Mouse (Mus musculus): ENCODE measurements around the gene Ctf1. TPM values are rescaled to one million over a fixed set of nuclear protein-coding genes. Genes with fewer than 3 reads are reported as not detected.

Ctf1 gene
- polyA plus RNA-seq, 1 experiment = 13.9 TPM

- no peaks in the 10 kb centered on the region for H3K27me3 ChIP-seq (ENCODE audit: control insufficient read depth, insufficient read depth, low read length, poor library complexity, severe bottlenecking)
- H3K36me3 ChIP-seq (ENCODE audit: control insufficient read depth, insufficient read depth, low read length, poor library complexity, severe bottlenecking) = peaks cover 30% of the 10 kb centered on the region
- no peak for TF ChIP-seq EP300 (IDR thresholded peaks at IDR 0.05; ENCODE audit: insufficient read depth, low read depth, low read length)
- no peak for TF ChIP-seq CTCF (IDR thresholded peaks at IDR 0.05; ENCODE audit: low read depth, low read length)
- TF ChIP-seq POLR2A (IDR thresholded peaks at IDR 0.05; ENCODE audit: insufficient read depth, low read length) = no peak
- H3K9me3 ChIP-seq (replicated peaks; ENCODE audit: control insufficient read depth, insufficient read depth, low read length, poor library complexity, severe bottlenecking) = no peaks in the 10 kb centered on the region
- H3K27ac ChIP-seq (ENCODE audit: insufficient read depth, low read length) = no peak overlapping the region
- peaks cover 5% of the 10 kb centered on the region for H3K4me1 ChIP-seq (ENCODE audit: control insufficient read depth, insufficient read depth, low read length)
- peak overlapping the region; percentile 51 for H3K9ac ChIP-seq (ENCODE audit: low read depth, poor library complexity, severe bottlenecking)
- peak overlapping the region; percentile 30 for H3K4me3 ChIP-seq (ENCODE audit: low read depth, low read length)
These were observed 39.5 kb downstream of the Ctf1 start for GRCm38 (mm10) chr7:127752069-127752468.

DNA sequence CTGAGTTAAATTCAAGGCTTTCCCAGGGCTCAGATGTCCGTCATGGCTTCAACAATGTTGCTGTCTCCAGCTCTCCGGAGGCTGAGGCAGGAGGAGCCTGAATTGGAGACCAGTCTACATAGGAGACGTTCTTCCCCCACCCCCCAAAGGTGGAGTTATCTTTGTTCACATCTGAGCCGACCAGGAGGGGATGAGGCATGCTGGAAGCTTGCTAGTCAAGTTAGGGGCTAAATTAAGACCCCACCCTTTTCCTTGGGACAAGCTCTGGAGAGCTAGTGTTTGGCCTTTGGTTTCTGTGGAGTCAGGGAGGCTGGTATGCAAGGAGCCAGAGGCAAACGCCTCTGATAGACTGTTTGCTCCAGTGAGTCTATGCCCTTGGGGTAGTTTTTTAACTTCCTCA lies 40.6 kb downstream of the Ctf1 start:
- peaks cover 5% of the 10 kb centered on the region for H3K4me1 ChIP-seq (ENCODE audit: control insufficient read depth, insufficient read depth, low read length)
- peak overlapping the region; percentile 62 for H3K27ac ChIP-seq (ENCODE audit: insufficient read depth, low read length)
- H3K36me3 ChIP-seq (ENCODE audit: control insufficient read depth, insufficient read depth, low read length, poor library complexity, severe bottlenecking) = peaks cover 35% of the 10 kb centered on the region
- no peaks in the 10 kb centered on the region for H3K9me3 ChIP-seq (replicated peaks; ENCODE audit: control insufficient read depth, insufficient read depth, low read length, poor library complexity, severe bottlenecking)
- TF ChIP-seq EP300 (IDR thresholded peaks at IDR 0.05; ENCODE audit: insufficient read depth, low read depth, low read length) (0 out of 2 replicates have a peak, but pooled peaks have one; percentile 56), POLR2A (IDR thresholded peaks at IDR 0.05; ENCODE audit: insufficient read depth, low read length) (no peak)
- H3K27me3 ChIP-seq (ENCODE audit: control insufficient read depth, insufficient read depth, low read length, poor library complexity, severe bottlenecking) = no peaks in the 10 kb centered on the region
- peak overlapping the region; percentile 5; the same call in 1 of the 2 replicates for H3K4me3 ChIP-seq (ENCODE audit: low read depth, low read length)
- no peak overlapping the region for H3K9ac ChIP-seq (ENCODE audit: low read depth, poor library complexity, severe bottlenecking)

DNA sequence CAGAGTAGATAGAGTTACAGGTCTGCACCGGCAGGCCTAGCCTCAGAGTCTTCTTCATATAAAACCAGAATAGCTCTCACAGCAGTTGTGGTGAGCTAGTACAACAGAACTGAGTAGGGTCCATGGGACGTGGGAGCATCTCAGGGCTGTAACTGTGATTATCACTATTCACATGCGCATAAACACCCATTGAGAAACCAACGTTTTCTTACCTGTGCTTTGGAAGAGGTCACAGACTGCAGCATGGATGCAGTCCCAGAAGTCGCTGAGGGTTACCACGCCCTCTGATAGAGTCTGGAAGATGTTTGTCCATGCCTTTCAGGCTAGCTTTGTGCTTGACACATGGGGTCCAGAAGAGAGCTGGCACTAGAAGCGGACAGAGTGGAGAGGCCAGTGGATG lies 41.2 kb downstream of the Ctf1 start:
- H3K9ac ChIP-seq (ENCODE audit: low read depth, poor library complexity, severe bottlenecking) = no peak overlapping the region
- peaks cover 5% of the 10 kb centered on the region for H3K4me1 ChIP-seq (ENCODE audit: control insufficient read depth, insufficient read depth, low read length)
- peaks cover 36% of the 10 kb centered on the region for H3K36me3 ChIP-seq (ENCODE audit: control insufficient read depth, insufficient read depth, low read length, poor library complexity, severe bottlenecking)
- no peaks in the 10 kb centered on the region for H3K9me3 ChIP-seq (replicated peaks; ENCODE audit: control insufficient read depth, insufficient read depth, low read length, poor library complexity, severe bottlenecking)
- TF ChIP-seq EP300 (IDR thresholded peaks at IDR 0.05; ENCODE audit: insufficient read depth, low read depth, low read length) = no peak
- TF ChIP-seq CTCF (IDR thresholded peaks at IDR 0.05; ENCODE audit: low read depth, low read length) = no peak
- TF ChIP-seq POLR2A (IDR thresholded peaks at IDR 0.05; ENCODE audit: insufficient read depth, low read length) = no peak
- H3K27ac ChIP-seq (ENCODE audit: insufficient read depth, low read length) = peak overlapping the region; percentile 24; the same call in 1 of the 2 replicates
- H3K4me3 ChIP-seq (ENCODE audit: low read depth, low read length) = no peak overlapping the region
- no peaks in the 10 kb centered on the region for H3K27me3 ChIP-seq (ENCODE audit: control insufficient read depth, insufficient read depth, low read length, poor library complexity, severe bottlenecking)

DNA sequence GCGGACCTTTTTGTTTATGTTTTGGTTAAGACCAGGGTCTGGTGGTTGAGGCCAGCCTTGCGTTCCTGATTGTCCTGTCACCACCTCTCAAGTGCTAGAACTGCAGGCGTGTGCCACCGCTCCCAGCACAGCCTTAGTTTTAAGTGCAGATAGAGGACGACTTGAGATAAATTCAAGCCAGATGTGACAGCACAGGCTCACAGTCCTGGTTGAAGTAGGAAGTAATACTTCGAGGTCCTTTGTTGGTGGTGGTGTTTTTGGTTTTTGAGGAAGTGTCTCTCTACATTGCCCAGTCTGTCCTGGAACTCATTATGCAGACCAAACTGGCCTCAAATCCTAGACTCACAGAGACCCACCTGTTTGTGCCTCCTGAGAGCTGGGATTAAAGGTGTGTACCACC lies 47.2 kb downstream of the Ctf1 start:
- Histone ChIP-seq H3K9me3 (replicated peaks; ENCODE audit: control insufficient read depth, insufficient read depth, low read length, poor library complexity, severe bottlenecking) (no peaks in the 10 kb centered on the region), H3K27ac (ENCODE audit: insufficient read depth, low read length) (no peak overlapping the region), H3K27me3 (ENCODE audit: control insufficient read depth, insufficient read depth, low read length, poor library complexity, severe bottlenecking) (no peaks in the 10 kb centered on the region), H3K4me3 (ENCODE audit: low read depth, low read length) (no peak overlapping the region), H3K9ac (ENCODE audit: low read depth, poor library complexity, severe bottlenecking) (no peak overlapping the region), H3K4me1 (ENCODE audit: control insufficient read depth, insufficient read depth, low read length) (no peaks in the 10 kb centered on the region), H3K36me3 (ENCODE audit: control insufficient read depth, insufficient read depth, low read length, poor library complexity, severe bottlenecking) (peaks cover 24% of the 10 kb centered on the region)
- TF ChIP-seq POLR2A (IDR thresholded peaks at IDR 0.05; ENCODE audit: insufficient read depth, low read length) (no peak), EP300 (IDR thresholded peaks at IDR 0.05; ENCODE audit: insufficient read depth, low read depth, low read length) (no peak), CTCF (IDR thresholded peaks at IDR 0.05; ENCODE audit: low read depth, low read length) (no peak)

- no peak for TF ChIP-seq POLR2A (IDR thresholded peaks at IDR 0.05; ENCODE audit: insufficient read depth, low read length)
- no peak for TF ChIP-seq CTCF (IDR thresholded peaks at IDR 0.05; ENCODE audit: low read depth, low read length)
- no peak for TF ChIP-seq EP300 (IDR thresholded peaks at IDR 0.05; ENCODE audit: insufficient read depth, low read depth, low read length)
- Histone ChIP-seq H3K36me3 (ENCODE audit: control insufficient read depth, insufficient read depth, low read length, poor library complexity, severe bottlenecking) (peaks cover 27% of the 10 kb centered on the region), H3K27me3 (ENCODE audit: control insufficient read depth, insufficient read depth, low read length, poor library complexity, severe bottlenecking) (no peaks in the 10 kb centered on the region), H3K4me1 (ENCODE audit: control insufficient read depth, insufficient read depth, low read length) (no peaks in the 10 kb centered on the region), H3K9me3 (replicated peaks; ENCODE audit: control insufficient read depth, insufficient read depth, low read length, poor library complexity, severe bottlenecking) (no peaks in the 10 kb centered on the region), H3K27ac (ENCODE audit: insufficient read depth, low read length) (no peak overlapping the region), H3K9ac (ENCODE audit: low read depth, poor library complexity, severe bottlenecking) (no peak overlapping the region), H3K4me3 (ENCODE audit: low read depth, low read length) (no peak overlapping the region)
These were observed 47.9 kb downstream of the Ctf1 start for GRCm38 (mm10) chr7:127760478-127760877.

DNA sequence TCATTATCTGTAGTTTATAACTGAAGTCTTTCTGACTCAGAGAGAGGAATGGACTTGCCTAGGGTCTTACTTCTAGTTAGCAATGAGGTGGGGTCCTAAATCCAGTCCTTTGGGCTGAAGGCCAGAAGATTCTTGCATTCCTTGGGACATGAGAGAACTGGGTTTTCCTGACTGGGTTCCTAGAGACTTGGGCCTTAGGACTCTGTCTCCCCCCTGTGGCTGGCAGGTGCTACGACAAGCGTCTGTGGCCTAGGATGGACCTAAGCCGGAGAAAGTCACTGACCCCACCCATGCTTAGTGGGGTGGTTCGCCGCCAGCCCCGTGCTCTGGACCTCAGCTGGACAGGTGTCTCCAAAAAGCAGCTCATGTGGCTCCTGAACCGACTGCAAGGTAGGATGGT lies 48.5 kb downstream of the Ctf1 start:
- H3K4me1 ChIP-seq (ENCODE audit: control insufficient read depth, insufficient read depth, low read length) = no peaks in the 10 kb centered on the region
- H3K9ac ChIP-seq (ENCODE audit: low read depth, poor library complexity, severe bottlenecking) = no peak overlapping the region
- TF ChIP-seq POLR2A (IDR thresholded peaks at IDR 0.05; ENCODE audit: insufficient read depth, low read length) (no peak), EP300 (IDR thresholded peaks at IDR 0.05; ENCODE audit: insufficient read depth, low read depth, low read length) (no peak), CTCF (IDR thresholded peaks at IDR 0.05; ENCODE audit: low read depth, low read length) (peak; percentile 95)
- no peaks in the 10 kb centered on the region for H3K9me3 ChIP-seq (replicated peaks; ENCODE audit: control insufficient read depth, insufficient read depth, low read length, poor library complexity, severe bottlenecking)
- no peak overlapping the region for H3K27ac ChIP-seq (ENCODE audit: insufficient read depth, low read length)
- H3K4me3 ChIP-seq (ENCODE audit: low read depth, low read length) = no peak overlapping the region
- H3K36me3 ChIP-seq (ENCODE audit: control insufficient read depth, insufficient read depth, low read length, poor library complexity, severe bottlenecking) = peaks cover 26% of the 10 kb centered on the region
- H3K27me3 ChIP-seq (ENCODE audit: control insufficient read depth, insufficient read depth, low read length, poor library complexity, severe bottlenecking) = no peaks in the 10 kb centered on the region

Measured in ES-Bruce4 (cell line).